Comparison of ENCODE assay signal across 10 mouse cellular contexts in genomic region chr2:159096667-159097066, GRCm38 (mm10).
A peak's percentile ranks its signal among the peaks of the same experiment; 100 is the strongest.
DNase-seq lines count a peak whose midpoint lies in the region; ATAC-seq lines count a peak whose summit lies in the region.
"Had no signal": no experiment of that assay in that cellular context is flagged by ENCODE, and none has a peak within 500 bp of the region (broad histone marks: within the 10 kb centered on the region; RNA-seq: fewer than 3 reads in every experiment).

No protein-coding gene starts in this region.

- no peak overlapping the region for H3K4me3 ChIP-seq in intestine, embryonic 15.5 days (replicated peaks)
- no peak overlapping the region for H3K4me3 ChIP-seq in intestine, embryonic 16.5 days (ENCODE audit: low read length)
- H3K4me3 ChIP-seq: hindbrain, embryonic 12.5 days; megakaryocyte, embryonic 14.5 days had no signal

- no peak overlapping the region for H3K27ac ChIP-seq in intestine, embryonic 15.5 days
- no peak overlapping the region for H3K27ac ChIP-seq in intestine, embryonic 16.5 days (ENCODE audit: low read length)
- H3K27ac ChIP-seq: hindbrain, embryonic 12.5 days had no signal

- H3K36me3 ChIP-seq in intestine, embryonic 15.5 days = no peaks in the 10 kb centered on the region
- H3K36me3 ChIP-seq in intestine, embryonic 16.5 days (ENCODE audit: control insufficient read depth, insufficient read depth, low read length) = no peaks in the 10 kb centered on the region
- H3K36me3 ChIP-seq: hindbrain, embryonic 12.5 days had no signal

- no peaks in the 10 kb centered on the region for H3K27me3 ChIP-seq in intestine, embryonic 15.5 days (replicated peaks)
- no peaks in the 10 kb centered on the region for H3K27me3 ChIP-seq in intestine, embryonic 16.5 days (replicated peaks; ENCODE audit: control insufficient read depth, insufficient read depth, low read length)
- H3K27me3 ChIP-seq: hindbrain, embryonic 12.5 days; megakaryocyte, embryonic 14.5 days had no signal

- intact Hi-C loops in heart, postnatal 10 days (cut with DNase I) = no loop called here

- ATAC-seq in intestine, embryonic 15.5 days = peak; percentile 43; the same call in 1 of the 2 replicates
- no peak for ATAC-seq in intestine, embryonic 16.5 days
- ATAC-seq in activated CD4-positive, CD25-positive, alpha-beta regulatory T cell, adult 4 months = no peak

- 41% methylated on average over 2 of the region's 2 CpGs for WGBS in intestine, embryonic 15.5 days
- 41% methylated on average over 2 of the region's 2 CpGs for WGBS in intestine, embryonic 16.5 days

- H3K4me1 ChIP-seq in intestine, embryonic 15.5 days (replicated peaks) = no peaks in the 10 kb centered on the region
- peaks cover 2% of the 10 kb centered on the region; the same call in 1 of the 2 replicates for H3K4me1 ChIP-seq in intestine, embryonic 16.5 days (ENCODE audit: control insufficient read depth, insufficient read depth, low read length)
- H3K4me1 ChIP-seq: megakaryocyte, embryonic 14.5 days had no signal

- peak; percentile 68 to 76 for DNase-seq in heart, postnatal 10 days
- peak; percentile 20 to 50 for DNase-seq in kidney, postnatal 36 days
- DNase-seq in ovary, postnatal 36 days (ENCODE audit: low spot score) = peak; percentile 26
- no peak for DNase-seq in adipocyte (ENCODE audit: low spot score)
- DNase-seq in yolk sac, embryonic 10.5 days (ENCODE audit: low spot score) = no peak

- no peaks in the 10 kb centered on the region for H3K9me3 ChIP-seq in intestine, embryonic 15.5 days
- H3K9me3 ChIP-seq in intestine, embryonic 16.5 days (ENCODE audit: control insufficient read depth, low read length) = no peaks in the 10 kb centered on the region
- H3K9me3 ChIP-seq: hindbrain, embryonic 12.5 days had no signal

- H3K9ac ChIP-seq in intestine, embryonic 15.5 days = no peak overlapping the region
- no peak overlapping the region for H3K9ac ChIP-seq in intestine, embryonic 16.5 days (ENCODE audit: low read depth, low read length)
- H3K9ac ChIP-seq: hindbrain, embryonic 12.5 days had no signal

- no peak overlapping the region for H3K4me2 ChIP-seq in intestine, embryonic 15.5 days (replicated peaks)
- H3K4me2 ChIP-seq in intestine, embryonic 16.5 days (ENCODE audit: low read depth, low read length) = no peak overlapping the region
- H3K4me2 ChIP-seq: hindbrain, embryonic 12.5 days had no signal

Comparison
In these comparisons a context has a peak if more than half of its experiments do, and no peak if none do; other contexts are left out.
1. DNase-seq: peak in heart, postnatal 10 days (2 of 2), kidney, postnatal 36 days (2 of 2) and ovary, postnatal 36 days (single experiment); none in adipocyte (single experiment) and yolk sac, embryonic 10.5 days (single experiment).